Mouse (Mus musculus) intestine, embryonic 16.5 days (tissue): ENCODE results near the gene Adamts18. TPM values are rescaled to one million over a fixed set of nuclear protein-coding genes. Genes with fewer than 3 reads are reported as not detected.

Experiments
- ATAC-seq: fragments of 200-750 bp; cut with Nextera tagmentation; 2 replicates; pipeline ENCODE4 v1.8.0; 2017; ENCODE audit warnings: moderate TSS enrichment, moderate library complexity
- H3K27ac ChIP-seq: fragments of 300-500 bp; sonication (generic); 2 replicates; pipeline ENCODE4 v1.5.1; 2014; ENCODE audit warnings: mild to moderate bottlenecking, low read length
- H3K27me3 ChIP-seq: fragments of 300-500 bp; sonication (generic); replicated peaks from 2 replicates; pipeline ENCODE4 v1.6.1; 2014; ENCODE audit warnings: low read length, control low read depth, mixed read lengths; ENCODE audit not compliant: control insufficient read depth, insufficient read depth
- H3K36me3 ChIP-seq: fragments of 300-500 bp; sonication (generic); 2 replicates; pipeline ENCODE4 v1.6.1; 2014; ENCODE audit warnings: low read length, control low read depth; ENCODE audit not compliant: control insufficient read depth, insufficient read depth
- H3K4me1 ChIP-seq: fragments of 300-500 bp; sonication (generic); 2 replicates; pipeline ENCODE4 v1.6.1; 2014; ENCODE audit warnings: low read length, control low read depth, mixed read lengths; ENCODE audit not compliant: control insufficient read depth, insufficient read depth
- H3K4me2 ChIP-seq: fragments of 300-500 bp; sonication (generic); 2 replicates; pipeline ENCODE4 v1.6.1; 2014; ENCODE audit warnings: low read depth, low read length, control low read depth
- H3K4me3 ChIP-seq: fragments of 300-500 bp; sonication (generic); 2 replicates; pipeline ENCODE4 v1.5.1; 2014; ENCODE audit warnings: mild to moderate bottlenecking, low read length
- H3K9ac ChIP-seq: fragments of 300-500 bp; sonication (generic); 2 replicates; pipeline ENCODE4 v1.6.1; 2014; ENCODE audit warnings: low read depth, low read length
- H3K9me3 ChIP-seq: fragments of 300-500 bp; sonication (generic); 2 replicates; pipeline ENCODE4 v1.6.1; 2016; ENCODE audit warnings: low read length, control low read depth; ENCODE audit not compliant: control insufficient read depth
- WGBS: fragments of 180-500 bp; shearing (Covaris S2); extraction: QIAGEN DNeasy Blood & Tissue Kit; methylation state at CpG from one replicate; pipeline ENCODE4 v1.1.7; 2014; 5-methylcytosine and 5-hydroxymethylcytosine counted together
- polyA plus RNA-seq: library from polyadenylated mRNA; unstranded; fragments of >200 nt; fragmentation: Nextera tagmentation; extraction: Ambion mirVana; gene quantifications from 2 replicates; pipeline ENCODE4 v1.2.1, GENCODE M21; 2015

The Adamts18 gene
- polyA plus RNA-seq, 1 experiment from 2014 or later: 0.15 TPM

GRCm38 (mm10) chr8:113847606-113848080 lies 895 bp downstream of the Adamts18 start:
- Histone ChIP-seq H3K27ac (no peak overlapping the region), H3K9ac (no peak overlapping the region), H3K36me3 (no peaks in the 10 kb centered on the region), H3K4me1 (peaks cover 3% of the 10 kb centered on the region), H3K4me3 (peak overlapping the region; percentile 52), H3K27me3 (peaks cover 21% of the 10 kb centered on the region), H3K4me2 (peak overlapping the region; percentile 91), H3K9me3 (no peaks in the 10 kb centered on the region)
- ATAC-seq: no peak
- WGBS: 23% methylated on average over 12 of the region's 12 CpGs

- Histone ChIP-seq H3K4me1 (peaks cover 3% of the 10 kb centered on the region), H3K4me2 (no peak overlapping the region), H3K9ac (no peak overlapping the region), H3K4me3 (no peak overlapping the region), H3K27ac (no peak overlapping the region), H3K27me3 (peaks cover 21% of the 10 kb centered on the region), H3K9me3 (no peaks in the 10 kb centered on the region), H3K36me3 (no peaks in the 10 kb centered on the region)
- WGBS: 78% methylated on average over 5 of the region's 5 CpGs
- ATAC-seq: no peak
Measured at GRCm38 (mm10) chr8:113846669-113847068, 1.9 kb downstream of the Adamts18 start.

- 39% methylated on average over 20 of the region's 20 CpGs for WGBS
- peaks cover 18% of the 10 kb centered on the region for H3K27me3 ChIP-seq
- no peak overlapping the region for H3K4me2 ChIP-seq
- H3K9ac ChIP-seq: no peak overlapping the region
- H3K9me3 ChIP-seq: no peaks in the 10 kb centered on the region
- H3K4me1 ChIP-seq: peaks cover 3% of the 10 kb centered on the region
- H3K36me3 ChIP-seq: no peaks in the 10 kb centered on the region
- H3K4me3 ChIP-seq: no peak overlapping the region
- H3K27ac ChIP-seq: no peak overlapping the region
- ATAC-seq: no peak
Measured at GRCm38 (mm10) chr8:113844801-113845301, 3.7 kb downstream of the Adamts18 start.

DNA sequence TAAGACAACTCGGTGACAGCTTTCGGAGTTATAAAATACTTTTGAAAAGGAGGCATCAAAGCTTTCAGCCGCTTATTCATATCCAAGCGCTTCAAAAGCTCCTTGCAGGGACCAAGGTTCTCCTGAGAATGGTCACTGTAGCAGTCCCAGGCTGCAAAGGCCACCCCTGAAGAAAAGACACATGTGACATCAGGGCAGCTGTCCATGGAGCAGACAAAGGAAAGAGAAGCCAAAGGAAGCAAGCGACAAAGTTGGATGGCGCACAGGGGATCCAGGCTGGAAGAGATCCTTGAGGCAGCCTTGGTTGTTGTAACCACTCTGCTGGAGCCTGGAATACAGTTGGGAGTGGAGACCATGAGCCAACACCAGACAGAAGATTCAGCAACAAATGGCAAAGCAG lies 10.3 kb downstream of the Adamts18 start:
- Histone ChIP-seq H3K4me2 (no peak overlapping the region), H3K9ac (no peak overlapping the region), H3K4me3 (no peak overlapping the region), H3K27me3 (no peaks in the 10 kb centered on the region), H3K4me1 (no peaks in the 10 kb centered on the region), H3K9me3 (no peaks in the 10 kb centered on the region), H3K36me3 (no peaks in the 10 kb centered on the region), H3K27ac (no peak overlapping the region)
- no peak for ATAC-seq
- 88% methylated on average over 6 of the region's 6 CpGs for WGBS

GRCm38 (mm10) chr8:113837570-113837915 lies 11.0 kb downstream of the Adamts18 start:
- no peak overlapping the region for H3K4me3 ChIP-seq
- no peak overlapping the region for H3K27ac ChIP-seq
- H3K36me3 ChIP-seq: no peaks in the 10 kb centered on the region
- ATAC-seq: no peak
- no peaks in the 10 kb centered on the region for H3K9me3 ChIP-seq
- no peaks in the 10 kb centered on the region for H3K4me1 ChIP-seq
- no peak overlapping the region for H3K9ac ChIP-seq
- H3K4me2 ChIP-seq: no peak overlapping the region
- H3K27me3 ChIP-seq: no peaks in the 10 kb centered on the region
- WGBS: 49% methylated on average over 4 of the region's 4 CpGs

- no peaks in the 10 kb centered on the region for H3K36me3 ChIP-seq
- ATAC-seq: no peak
- H3K27me3 ChIP-seq: no peaks in the 10 kb centered on the region
Measured at GRCm38 (mm10) chr8:113836892-113837569, 11.5 kb downstream of the Adamts18 start.

GRCm38 (mm10) chr8:113833644-113834043 lies 14.9 kb downstream of the Adamts18 start:
- Histone ChIP-seq H3K9me3 (no peaks in the 10 kb centered on the region), H3K4me2 (no peak overlapping the region), H3K9ac (no peak overlapping the region), H3K4me3 (no peak overlapping the region), H3K4me1 (no peaks in the 10 kb centered on the region), H3K36me3 (no peaks in the 10 kb centered on the region), H3K27ac (no peak overlapping the region), H3K27me3 (no peaks in the 10 kb centered on the region)
- 64% methylated on average over 4 of the region's 4 CpGs for WGBS
- no peak for ATAC-seq

More at GRCm38 (mm10) chr8:113836892-113837569, 11.5 kb downstream of the Adamts18 start:
- Histone ChIP-seq H3K4me3 (no peak overlapping the region), H3K27ac (no peak overlapping the region), H3K4me1 (no peaks in the 10 kb centered on the region), H3K9ac (no peak overlapping the region), H3K9me3 (no peaks in the 10 kb centered on the region), H3K4me2 (no peak overlapping the region)
- 50% methylated on average over 8 of the region's 8 CpGs for WGBS

DNA sequence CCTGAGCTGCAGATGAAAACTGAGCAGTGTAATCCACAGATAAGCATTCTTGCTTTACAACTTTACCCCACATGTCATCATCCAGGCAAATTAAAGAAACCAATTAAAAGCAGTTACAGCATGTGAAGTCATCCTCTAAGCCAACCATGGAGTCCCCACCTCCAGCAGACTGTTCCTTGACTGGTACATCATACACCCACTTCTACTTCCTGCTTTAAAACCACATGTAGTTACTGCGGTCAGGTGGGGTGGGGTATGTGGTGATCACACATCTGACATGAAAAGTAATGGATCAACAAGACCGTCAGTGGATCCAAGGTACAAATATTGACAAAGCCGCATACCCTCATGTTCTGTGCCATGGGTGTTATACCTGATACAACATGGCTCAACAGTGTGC lies 21.3 kb downstream of the Adamts18 start:
- ATAC-seq: no peak
- Histone ChIP-seq H3K36me3 (no peaks in the 10 kb centered on the region), H3K27ac (no peak overlapping the region), H3K4me3 (no peak overlapping the region), H3K9me3 (no peaks in the 10 kb centered on the region), H3K27me3 (no peaks in the 10 kb centered on the region), H3K4me1 (no peaks in the 10 kb centered on the region), H3K4me2 (no peak overlapping the region), H3K9ac (no peak overlapping the region)
- 90% methylated on average over 3 of the region's 3 CpGs for WGBS

DNA sequence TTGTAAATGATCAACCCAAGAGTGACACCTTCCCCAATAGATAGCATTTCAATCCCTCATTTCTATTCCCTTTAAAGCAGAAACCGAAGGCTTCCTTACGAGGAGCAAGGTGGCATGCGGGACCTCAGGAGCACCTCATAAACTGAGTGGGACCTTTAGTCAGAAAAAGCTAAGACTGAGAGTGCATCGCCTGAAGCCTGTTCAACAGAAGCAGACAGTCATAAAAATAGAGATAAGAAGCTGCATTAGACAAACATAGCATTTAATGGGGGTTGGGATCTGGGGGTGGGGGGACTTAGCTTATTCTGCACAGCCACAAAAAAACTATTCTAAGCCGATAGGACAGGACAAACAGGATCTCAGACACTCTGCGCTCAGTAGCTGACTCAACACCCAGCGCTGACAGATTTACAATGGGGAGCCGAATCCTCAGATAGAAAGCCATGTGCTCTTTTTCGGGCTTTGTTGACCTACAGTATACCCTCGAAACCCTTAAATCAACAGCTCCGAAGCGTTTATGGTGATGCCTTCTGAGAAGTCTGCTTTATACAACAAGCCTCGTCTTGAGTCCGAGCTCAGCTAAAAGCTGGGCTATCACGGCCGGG lies 27.5 kb downstream of the Adamts18 start:
- 28% methylated on average over 16 of the region's 16 CpGs for WGBS
- Histone ChIP-seq H3K9ac (no peak overlapping the region), H3K4me2 (peak overlapping the region; percentile 12; the same call in 1 of the 2 replicates), H3K27me3 (no peaks in the 10 kb centered on the region), H3K4me3 (no peak overlapping the region), H3K27ac (no peak overlapping the region), H3K36me3 (no peaks in the 10 kb centered on the region), H3K4me1 (peaks cover 5% of the 10 kb centered on the region; the same call in 1 of the 2 replicates), H3K9me3 (no peaks in the 10 kb centered on the region)
- ATAC-seq: peak; percentile 53; the same call in 1 of the 2 replicates
